Mouse (Mus musculus): Measurements from ENCODE around the gene Ugt1a2.

Ugt1a2 gene

DNA sequence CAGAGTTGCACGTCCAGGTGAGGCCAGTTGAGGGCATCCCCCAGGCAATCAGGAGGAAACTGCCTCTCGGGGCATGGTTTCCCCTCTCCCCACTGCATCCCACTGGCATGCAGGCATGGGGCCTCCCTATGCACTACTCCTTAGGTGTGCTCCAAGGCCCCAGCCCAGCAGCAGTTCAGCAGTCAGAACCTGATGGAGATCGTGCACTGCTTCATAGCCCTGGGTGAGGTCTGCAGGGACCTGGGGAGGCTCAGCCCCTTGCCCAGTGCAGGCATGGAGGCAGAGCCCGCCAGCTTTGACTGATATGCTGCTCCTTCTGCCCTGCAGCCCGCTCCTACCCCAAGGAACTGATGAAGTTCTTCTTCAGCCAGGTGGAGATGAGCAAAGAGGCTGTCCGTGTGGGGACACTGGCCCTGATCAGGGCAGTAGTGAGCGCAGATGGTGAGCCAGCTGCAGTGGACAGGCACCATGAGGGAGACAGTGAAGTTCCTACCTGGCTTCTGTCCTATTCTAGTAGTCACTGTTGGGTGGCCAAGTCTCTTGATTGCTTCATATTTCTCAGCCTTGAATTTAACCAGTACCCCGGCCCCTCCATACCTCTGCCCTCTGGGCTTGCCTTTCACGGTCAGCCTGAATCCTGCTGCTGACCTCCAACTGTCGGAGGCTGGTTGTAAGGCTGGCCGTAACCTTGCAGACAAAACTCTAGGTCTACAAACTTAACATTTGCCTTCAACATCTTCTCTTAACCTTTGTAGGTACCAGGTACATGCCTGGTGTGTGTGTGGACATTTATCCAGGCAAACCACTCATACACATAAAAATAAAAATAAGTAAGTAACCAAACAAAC is 34.9 kb downstream of the Ugt1a2 start:
- DNase-seq = no peak

DNA sequence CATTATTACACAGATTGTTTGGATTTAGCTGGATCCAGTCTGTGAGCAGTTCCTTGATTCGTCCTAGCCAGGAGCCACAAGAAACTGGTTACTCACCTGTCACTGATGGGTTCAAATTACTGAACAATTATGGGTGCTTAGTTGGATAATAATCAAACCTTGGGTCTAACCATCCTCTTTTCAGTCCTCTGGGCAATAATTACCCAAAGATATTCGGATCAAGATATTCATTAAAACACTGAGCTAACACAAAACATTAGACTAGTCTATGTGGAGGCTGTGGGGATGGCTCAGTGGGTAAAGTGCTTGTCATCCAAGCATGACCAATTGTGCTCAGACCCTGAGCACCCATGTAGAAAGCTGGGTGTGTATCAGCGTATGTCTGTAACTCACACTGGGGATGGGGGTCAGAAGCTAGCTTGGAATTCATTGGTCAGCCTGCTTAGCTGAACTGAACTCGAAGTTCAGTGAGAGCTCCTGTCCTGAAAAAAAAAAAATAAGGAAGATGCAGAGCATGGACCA is 35.6 kb downstream of the Ugt1a2 start:
- no peak for DNase-seq

DNA sequence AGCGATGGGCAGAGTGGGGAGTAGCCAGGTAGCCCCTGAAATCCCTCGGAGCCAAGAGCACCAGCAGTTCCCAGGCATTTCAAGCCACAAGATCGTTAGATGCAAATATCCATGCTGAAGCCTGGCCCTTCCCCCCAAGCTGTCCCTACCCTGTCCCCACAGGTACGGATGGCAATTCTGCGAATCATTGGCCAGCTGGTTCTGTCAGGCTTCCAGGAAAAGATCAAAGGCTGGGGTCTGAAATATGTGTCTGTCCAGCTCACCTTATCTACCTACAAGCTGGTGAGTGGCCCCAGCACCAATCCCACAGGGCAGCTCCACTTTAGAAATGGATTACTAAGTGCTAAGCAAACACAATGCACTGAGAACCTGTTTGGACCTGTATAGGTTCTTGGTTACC is 36.9 kb downstream of the Ugt1a2 start:
- DNase-seq = no peak

GRCm38 (mm10) chr1:88238771-88239170 is 38.4 kb downstream of the Ugt1a2 start:
- no peak for DNase-seq

GRCm38 (mm10) chr1:88240072-88240471 is 39.7 kb downstream of the Ugt1a2 start:
- DNase-seq = no peak

- DNase-seq = no peak
Measured at GRCm38 (mm10) chr1:88240579-88240978, 40.2 kb downstream of the Ugt1a2 start.

- DNase-seq = no peak
Measured at GRCm38 (mm10) chr1:88243861-88244260, 43.5 kb downstream of the Ugt1a2 start.

DNA sequence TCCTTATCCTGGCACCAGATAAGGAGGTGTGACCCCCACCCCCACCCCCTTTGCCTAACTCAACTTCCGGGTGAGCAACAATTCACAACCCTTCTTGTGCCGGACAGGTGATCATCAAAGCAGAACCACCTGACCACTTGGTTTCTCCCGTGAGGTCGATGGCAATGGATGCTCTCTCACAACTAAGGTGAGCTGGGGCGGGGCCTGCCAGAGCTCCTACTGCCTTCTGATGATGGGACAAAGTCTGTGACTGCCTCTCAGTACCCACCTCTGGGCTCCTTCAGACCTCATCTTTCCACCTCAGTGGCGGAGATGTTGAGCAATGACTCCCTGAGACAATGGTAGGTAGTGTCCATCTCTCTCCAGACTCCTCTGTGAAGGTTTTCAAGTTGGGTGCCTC is 45.5 kb downstream of the Ugt1a2 start:
- no peak for DNase-seq

DNA sequence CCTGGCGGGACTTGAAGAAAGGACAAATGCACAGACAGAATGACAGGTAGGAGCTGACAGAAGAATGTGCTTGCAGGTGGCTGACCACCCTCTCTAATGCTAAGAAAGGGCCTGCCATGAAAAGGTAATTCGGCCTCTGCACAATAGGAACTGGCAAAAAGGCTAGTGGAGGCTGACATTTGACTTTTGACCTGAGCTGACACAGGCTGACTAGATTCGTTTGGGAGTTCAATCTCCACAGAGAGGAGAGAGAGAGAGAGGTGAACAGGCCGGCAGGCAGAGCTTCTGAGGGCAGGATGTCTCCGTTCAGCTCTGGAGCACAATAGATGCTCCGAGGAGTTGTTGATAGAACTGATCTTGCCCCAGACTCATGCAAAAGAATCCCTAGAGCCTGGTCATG is 46.0 kb downstream of the Ugt1a2 start:
- DNase-seq = no peak

- DNase-seq = no peak
Measured at GRCm38 (mm10) chr1:88247660-88248059, 47.3 kb downstream of the Ugt1a2 start.

- no peak for DNase-seq
Measured at GRCm38 (mm10) chr1:88248658-88249057, 48.3 kb downstream of the Ugt1a2 start.

DNA sequence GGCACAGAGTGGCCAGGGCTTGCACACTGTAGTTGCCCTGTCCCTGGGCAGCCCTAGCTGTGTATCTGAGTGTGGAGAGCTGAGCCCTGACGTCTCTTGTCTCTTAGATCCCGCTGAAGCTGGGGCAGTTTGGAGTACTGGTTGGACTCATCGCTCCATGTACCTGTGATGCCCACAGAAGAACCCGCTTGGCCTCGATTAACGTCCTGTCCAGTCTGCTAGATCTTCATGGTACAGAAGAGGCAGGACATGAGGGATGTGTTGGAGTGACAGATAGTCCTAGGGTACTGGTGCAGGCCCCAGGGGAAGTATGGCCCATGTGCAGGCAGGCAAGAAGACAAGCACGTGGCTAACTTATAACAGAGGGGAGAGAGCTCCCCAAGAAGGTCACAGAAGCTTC is 49.2 kb downstream of the Ugt1a2 start:
- no peak for DNase-seq

GRCm38 (mm10) chr1:88250023-88250422 is 49.6 kb downstream of the Ugt1a2 start:
- DNase-seq = no peak

DNA sequence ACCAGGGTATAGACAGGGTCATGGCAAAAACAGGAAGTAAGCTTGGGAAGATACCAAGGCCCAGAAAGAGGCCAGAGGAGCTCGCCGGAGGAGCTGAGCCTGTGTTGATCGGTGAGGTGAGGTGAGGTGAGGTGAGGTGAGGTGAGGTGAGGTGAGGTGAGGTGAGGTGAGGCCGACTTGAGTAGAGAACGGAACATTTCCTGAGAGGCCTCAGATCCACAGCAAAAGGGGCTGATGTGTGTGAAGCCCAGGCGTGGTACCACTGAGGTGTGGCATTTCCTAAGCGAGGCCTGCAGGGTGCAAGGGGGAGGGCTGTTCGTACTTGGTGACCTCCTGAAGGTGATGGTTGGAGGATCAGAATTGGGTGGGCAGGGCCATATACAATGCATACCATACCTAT is 52.7 kb downstream of the Ugt1a2 start:
- no peak for DNase-seq

DNA sequence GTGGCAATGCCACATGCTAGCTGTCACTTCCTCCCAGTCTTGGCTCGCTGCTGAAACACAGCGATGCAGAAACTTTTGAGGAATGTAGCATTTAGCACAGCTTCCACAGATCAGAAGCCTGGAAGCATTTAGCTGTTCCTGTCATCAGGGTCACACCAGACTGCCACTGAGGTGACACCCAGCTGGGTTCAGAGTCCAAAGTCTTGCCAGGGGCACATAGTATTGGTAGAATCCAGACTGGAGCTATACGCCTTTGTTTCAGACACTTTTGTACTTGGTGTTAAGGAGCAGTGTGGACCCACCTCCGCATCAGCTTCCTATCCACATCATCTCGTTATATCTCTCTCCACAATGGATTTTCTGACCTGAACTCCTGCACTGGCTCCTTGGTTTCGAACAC is 53.1 kb downstream of the Ugt1a2 start:
- DNase-seq = no peak

DNA sequence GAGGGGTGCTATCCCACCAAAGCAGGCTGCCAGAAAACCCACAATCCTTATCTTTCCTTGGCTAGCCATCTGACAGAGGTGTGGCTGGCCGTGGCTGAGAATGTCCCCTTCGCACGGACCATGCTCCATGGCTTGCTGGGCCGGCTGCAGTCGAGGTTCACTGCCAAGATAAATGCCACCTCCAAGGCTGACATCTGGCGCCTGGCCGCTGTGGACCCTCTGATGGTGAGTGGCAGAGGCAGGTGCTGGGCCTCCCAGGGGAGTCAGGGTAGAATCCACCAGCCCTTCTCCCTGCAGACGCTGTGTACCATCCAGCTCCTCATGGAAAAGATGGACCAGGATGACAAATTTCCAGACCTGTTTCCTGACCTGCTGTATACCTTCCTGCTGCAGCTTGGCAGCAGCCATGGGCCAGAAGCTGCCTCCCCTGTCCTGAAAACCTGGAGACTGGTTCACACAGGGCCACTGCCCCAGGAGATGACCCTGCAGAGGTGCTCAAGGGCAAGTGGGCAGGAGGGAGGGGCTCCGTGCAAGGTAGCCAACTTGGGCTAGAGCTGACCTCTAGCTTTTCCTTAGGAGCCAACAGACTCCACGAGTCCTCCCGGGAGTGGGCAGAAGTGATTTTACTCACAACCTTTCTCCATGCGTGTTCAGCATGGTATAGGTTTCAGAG is 54.5 kb downstream of the Ugt1a2 start:
- DNase-seq = no peak

- DNase-seq = no peak
Measured at GRCm38 (mm10) chr1:88255466-88255857, 55.1 kb downstream of the Ugt1a2 start.

- no peak for DNase-seq
Measured at GRCm38 (mm10) chr1:88255989-88256754, 55.8 kb downstream of the Ugt1a2 start.

DNA sequence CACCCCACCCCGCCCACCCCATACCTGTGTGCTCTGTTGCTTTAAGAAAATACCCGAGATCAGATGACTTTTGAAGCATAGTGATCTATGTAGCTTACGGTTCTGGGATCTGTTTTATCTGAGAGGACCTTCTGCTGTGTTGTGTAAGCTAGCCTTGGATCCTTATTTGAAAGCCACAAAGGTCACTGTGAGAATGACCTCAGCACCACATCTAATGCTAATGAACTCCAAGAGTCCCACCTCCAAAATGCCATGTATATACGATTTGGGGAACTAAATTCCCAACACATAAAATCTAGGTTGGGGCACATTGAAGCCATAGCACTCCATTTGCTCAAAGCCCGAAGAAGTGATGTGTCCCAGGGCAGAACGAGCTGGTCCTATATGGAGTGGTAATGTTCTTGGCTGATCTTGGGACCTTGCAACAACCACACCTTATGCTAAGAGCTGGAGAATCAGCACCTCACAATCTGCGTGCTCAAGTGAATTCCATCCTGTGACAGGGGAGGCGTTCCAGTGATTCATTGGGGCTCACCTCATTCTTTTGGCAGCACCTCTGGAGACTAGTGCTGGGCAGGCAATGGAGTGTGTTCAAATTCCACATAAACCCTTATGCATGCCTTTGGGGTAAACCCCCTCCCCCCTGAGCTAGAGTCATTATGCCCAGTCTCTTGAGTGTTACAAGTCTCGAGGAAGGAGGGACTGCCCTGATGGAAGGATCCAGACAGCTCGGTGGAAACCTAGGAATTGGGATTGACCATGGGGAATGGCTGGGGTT is 56.7 kb downstream of the Ugt1a2 start:
- no peak for DNase-seq

DNA sequence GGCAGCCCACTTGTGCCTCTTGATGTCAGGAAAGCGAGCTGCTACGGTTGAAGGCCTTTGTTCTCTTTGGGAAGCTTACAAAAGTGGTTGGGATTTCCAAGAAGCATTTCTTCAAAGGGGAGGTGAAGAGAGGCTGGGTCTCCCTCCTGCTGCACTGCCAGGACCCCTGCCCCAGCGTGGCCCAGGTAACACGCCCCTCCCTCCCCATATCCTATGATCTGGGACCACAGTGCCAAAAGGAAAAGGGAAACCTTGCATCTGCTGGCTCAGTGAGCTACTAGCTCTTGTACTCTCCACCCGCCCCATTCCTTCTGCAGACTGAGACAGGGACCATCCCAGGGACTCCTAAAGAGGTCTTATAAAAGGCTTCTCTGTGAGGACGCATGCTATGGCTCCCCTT is 57.3 kb downstream of the Ugt1a2 start:
- DNase-seq = no peak

DNA sequence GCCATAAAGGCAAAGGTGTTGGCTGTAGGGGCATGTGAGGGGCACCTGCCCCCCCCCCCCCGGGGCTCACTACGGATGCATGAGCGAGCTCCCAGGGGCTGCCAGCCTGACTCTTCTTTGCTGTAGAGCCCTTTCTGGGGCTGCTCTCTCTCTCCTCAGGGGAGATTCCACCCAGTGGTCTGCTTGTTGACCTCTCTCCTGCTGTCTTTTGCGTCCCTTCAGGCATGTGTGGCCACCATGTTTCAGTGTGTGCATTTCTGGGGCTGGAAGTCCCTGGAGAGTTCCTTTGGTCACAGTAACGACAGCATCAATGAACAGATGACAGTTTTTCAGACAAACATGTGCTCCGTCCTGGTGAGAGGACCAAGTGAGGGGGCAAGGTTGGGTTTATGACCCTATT is 58.0 kb downstream of the Ugt1a2 start:
- no peak for DNase-seq

- no peak for DNase-seq
Measured at GRCm38 (mm10) chr1:88258881-88259642, 58.7 kb downstream of the Ugt1a2 start.

Measured in cerebellum, adult 8-10 months (tissue).